ENCODE assay signal across 15 mouse cellular contexts in the genomic region with DNA sequence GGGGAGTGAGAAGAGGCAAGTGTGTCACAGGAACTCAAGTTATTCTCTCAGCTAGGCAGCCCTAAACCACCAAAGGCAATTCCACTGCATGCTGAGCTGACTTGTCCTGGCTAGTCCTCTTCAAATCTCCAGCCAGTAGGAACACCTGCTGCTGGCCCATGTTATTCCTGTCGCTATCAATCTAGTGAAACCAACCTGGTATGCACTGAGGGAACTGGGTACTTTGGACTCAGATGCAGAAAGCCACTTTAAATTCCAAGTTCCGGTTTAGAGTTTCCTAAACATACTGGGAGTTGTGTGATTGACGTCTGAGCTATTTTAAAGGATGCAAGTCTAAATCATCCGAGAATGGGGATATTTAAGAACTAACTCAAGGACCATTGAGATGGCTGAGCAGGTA.
"Had no signal": no experiment of that assay in that cellular context is flagged by ENCODE, and none has a peak within 500 bp of the region (broad histone marks: within the 10 kb centered on the region; RNA-seq: fewer than 3 reads in every experiment).

No protein-coding gene starts in this region.

- ATAC-seq: lung, postnatal 0 days had no signal

- H3K27ac ChIP-seq: layer of hippocampus, adult 2 months; limb, embryonic 10.5 days; liver, embryonic 15.5 days; midbrain, embryonic 12.5 days; neural tube, embryonic 15.5 days; stomach, postnatal 0 days had no signal

- H3K36me3 ChIP-seq: limb, embryonic 10.5 days; liver, embryonic 15.5 days; midbrain, embryonic 12.5 days; neural tube, embryonic 15.5 days had no signal

- H3K9ac ChIP-seq: liver, embryonic 15.5 days; midbrain, embryonic 12.5 days; neural tube, embryonic 15.5 days had no signal

- H3K9me3 ChIP-seq: limb, embryonic 10.5 days; liver, embryonic 15.5 days; midbrain, embryonic 12.5 days; neural tube, embryonic 15.5 days had no signal

- H3K4me2 ChIP-seq: liver, embryonic 11.5 days; liver, embryonic 15.5 days; midbrain, embryonic 12.5 days; neural tube, embryonic 15.5 days had no signal

- DNase-seq: kidney, adult 18-20 months; kidney, postnatal 10 days; kidney, postnatal 4 days; lung, adult 2 months; lung, postnatal 36 days; right cerebral cortex, adult 18-20 months; right cerebral cortex, postnatal 25 days had no signal

- H3K4me3 ChIP-seq: layer of hippocampus, adult 2 months; limb, embryonic 10.5 days; liver, embryonic 15.5 days; midbrain, embryonic 12.5 days; neural tube, embryonic 15.5 days had no signal
